Mouse (Mus musculus) kidney, postnatal 25 days (tissue): Measurements from ENCODE around the gene Atp1a1.
A peak's percentile ranks its signal among the peaks of the same experiment; 100 is the strongest.

Experiments
- DNase-seq, 2 experiments: peaks; one replicate each; pipeline ENCODE4 v3.0.0; 2021; ENCODE audit warnings: mixed read lengths in 2 of 2

Atp1a1 gene

GRCm38 (mm10) chr3:101604550-101605223 lies at the start of gene Atp1a1:
Atp1a1 (minus strand) TSS chr3:101604684.
- peak; percentile 99 to 100 for DNase-seq

GRCm38 (mm10) chr3:101653446-101653845 lies 49.0 kb upstream of the Atp1a1 start:
- DNase-seq: no peak

GRCm38 (mm10) chr3:101652967-101653366 lies 48.5 kb upstream of the Atp1a1 start:
- peak in 1 of 2 experiments; percentile 47 for DNase-seq

GRCm38 (mm10) chr3:101650328-101650727 lies 45.8 kb upstream of the Atp1a1 start:
- DNase-seq: no peak

- DNase-seq: peak in 1 of 2 experiments; percentile 27
Observed at GRCm38 (mm10) chr3:101649271-101649670, 44.8 kb upstream of the Atp1a1 start.

- peak; percentile 61 to 92 for DNase-seq
Observed at GRCm38 (mm10) chr3:101648096-101648793, 43.8 kb upstream of the Atp1a1 start.

GRCm38 (mm10) chr3:101646806-101647205 lies 42.3 kb upstream of the Atp1a1 start:
- no peak for DNase-seq

- no peak for DNase-seq
Observed at GRCm38 (mm10) chr3:101645569-101646106, 41.2 kb upstream of the Atp1a1 start.

- DNase-seq: no peak
Observed at GRCm38 (mm10) chr3:101644062-101644802, 39.7 kb upstream of the Atp1a1 start.

GRCm38 (mm10) chr3:101643264-101643663 lies 38.8 kb upstream of the Atp1a1 start:
- no peak for DNase-seq

- DNase-seq: no peak
Observed at GRCm38 (mm10) chr3:101638223-101638622, 33.7 kb upstream of the Atp1a1 start.

GRCm38 (mm10) chr3:101636510-101636909 lies 32.0 kb upstream of the Atp1a1 start:
- no peak for DNase-seq

GRCm38 (mm10) chr3:101636086-101636485 lies 31.6 kb upstream of the Atp1a1 start:
- no peak for DNase-seq

GRCm38 (mm10) chr3:101634141-101634900 lies 29.8 kb upstream of the Atp1a1 start:
- DNase-seq: no peak

- no peak for DNase-seq
Observed at GRCm38 (mm10) chr3:101628255-101628654, 23.8 kb upstream of the Atp1a1 start.

- DNase-seq: no peak
Observed at GRCm38 (mm10) chr3:101624287-101624686, 19.8 kb upstream of the Atp1a1 start.

- no peak for DNase-seq
Observed at GRCm38 (mm10) chr3:101619017-101619416, 14.5 kb upstream of the Atp1a1 start.

GRCm38 (mm10) chr3:101618505-101618904 lies 14.0 kb upstream of the Atp1a1 start:
- DNase-seq: no peak

- no peak for DNase-seq
Observed at GRCm38 (mm10) chr3:101617451-101617850, 13.0 kb upstream of the Atp1a1 start.

GRCm38 (mm10) chr3:101617007-101617406 lies 12.5 kb upstream of the Atp1a1 start:
- no peak for DNase-seq

- DNase-seq: peak in 1 of 2 experiments; percentile 44
Observed at GRCm38 (mm10) chr3:101615856-101616255, 11.4 kb upstream of the Atp1a1 start.

GRCm38 (mm10) chr3:101611813-101612491 lies 7.5 kb upstream of the Atp1a1 start:
- peak in 1 of 2 experiments; percentile 30 for DNase-seq
